Mouse (Mus musculus) liver, embryonic 14.5 days (tissue): ENCODE results near the gene AL732309.1.
"Not testable (repeated sequence)": the region's sequence is repeated elsewhere in the genome, so short reads cannot be mapped to it uniquely, and the experiment has no call there.

Experiments
- CTCF ChIP-seq: IDR thresholded peaks from 2 replicates; pipeline ENCODE4 v1.5.1; 2016; ENCODE audit warnings: antibody characterized with exemption, low read depth, control low read depth
- EP300 ChIP-seq: IDR thresholded peaks from 2 replicates; pipeline ENCODE4 v1.6.1; 2016; ENCODE audit warnings: antibody characterized with exemption, low read depth

DNA sequence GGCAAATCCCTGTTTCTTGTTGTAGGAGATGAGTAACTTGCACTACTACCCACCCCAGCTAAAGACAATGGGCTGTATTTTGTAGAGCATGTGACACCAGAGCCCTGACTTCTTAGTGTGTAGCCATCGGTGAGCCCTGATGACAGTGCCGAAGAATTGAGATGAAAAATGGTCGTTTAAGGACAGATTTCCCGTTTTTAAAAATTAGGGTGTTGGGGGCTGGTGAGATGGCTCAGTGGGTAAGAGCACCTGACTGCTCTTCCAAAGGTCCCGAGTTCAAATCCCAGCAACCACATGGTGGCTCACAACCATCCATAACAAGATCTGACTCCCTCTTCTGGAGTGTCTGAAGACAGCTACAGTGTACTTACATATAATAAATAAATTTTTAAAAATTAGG is 10.6 kb upstream of the AL732309.1 start:
- not testable (repeated sequence) for TF ChIP-seq CTCF, EP300
